Mouse (Mus musculus): ENCODE measurements around the gene Prn. TPM values are rescaled to one million over a fixed set of nuclear protein-coding genes. Genes with fewer than 3 reads are reported as not detected.

The Prn gene
- total RNA-seq, 4 experiments from 2014 or later, result 0.11 TPM; not detected in 3

- DNase-seq (ENCODE audit: low spot score in 2 of 2), result no peak
Measured at GRCm38 (mm10) chr2:131906266-131906665, 3.5 kb upstream of the Prn start.

GRCm38 (mm10) chr2:131906846-131907245 lies 2.9 kb upstream of the Prn start:
- no peak for DNase-seq (ENCODE audit: low spot score in 2 of 2)

GRCm38 (mm10) chr2:131907311-131907710 lies 2.4 kb upstream of the Prn start:
- no peak for DNase-seq (ENCODE audit: low spot score in 2 of 2)

GRCm38 (mm10) chr2:131908351-131908861 lies 1.4 kb upstream of the Prn start:
- no peak for DNase-seq (ENCODE audit: low spot score in 2 of 2)

- no peak for DNase-seq (ENCODE audit: low spot score in 2 of 2)
Measured at GRCm38 (mm10) chr2:131908906-131909305, 851 bp upstream of the Prn start.

GRCm38 (mm10) chr2:131910847-131911246 lies 1.1 kb downstream of the Prn start:
- DNase-seq (ENCODE audit: low spot score in 2 of 2), result no peak

GRCm38 (mm10) chr2:131911341-131911740 lies 1.6 kb downstream of the Prn start:
- DNase-seq (ENCODE audit: low spot score in 2 of 2), result no peak

GRCm38 (mm10) chr2:131912526-131913258 lies 2.9 kb downstream of the Prn start:
- no peak for DNase-seq (ENCODE audit: low spot score in 2 of 2)

GRCm38 (mm10) chr2:131932275-131932902 lies 22.6 kb downstream of the Prn start:
- no peak for DNase-seq (ENCODE audit: low spot score in 2 of 2)

- DNase-seq (ENCODE audit: low spot score in 2 of 2), result no peak
Measured at GRCm38 (mm10) chr2:131933013-131933412, 23.3 kb downstream of the Prn start.

- DNase-seq (ENCODE audit: low spot score in 2 of 2), result no peak
Measured at GRCm38 (mm10) chr2:131933598-131933997, 23.8 kb downstream of the Prn start.

GRCm38 (mm10) chr2:131934243-131934642 lies 24.5 kb downstream of the Prn start:
- no peak for DNase-seq (ENCODE audit: low spot score in 2 of 2)

GRCm38 (mm10) chr2:131935390-131936105 lies 25.8 kb downstream of the Prn start:
- no peak for DNase-seq (ENCODE audit: low spot score in 2 of 2)

- DNase-seq (ENCODE audit: low spot score in 2 of 2), result no peak
Measured at GRCm38 (mm10) chr2:131936410-131936809, 26.7 kb downstream of the Prn start.

- DNase-seq (ENCODE audit: low spot score in 2 of 2), result peak; percentile 48 to 71
Measured at GRCm38 (mm10) chr2:131939404-131940111, 29.8 kb downstream of the Prn start.

GRCm38 (mm10) chr2:131940506-131940905 lies 30.7 kb downstream of the Prn start:
- DNase-seq (ENCODE audit: low spot score in 2 of 2), result no peak

- DNase-seq (ENCODE audit: low spot score in 2 of 2), result no peak
Measured at GRCm38 (mm10) chr2:131941501-131941900, 31.7 kb downstream of the Prn start.

GRCm38 (mm10) chr2:131944370-131944769 lies 34.6 kb downstream of the Prn start:
- DNase-seq (ENCODE audit: low spot score in 2 of 2), result no peak

GRCm38 (mm10) chr2:131945225-131945624 lies 35.5 kb downstream of the Prn start:
- peak in 1 of 2 experiments; percentile 2 for DNase-seq (ENCODE audit: low spot score in 2 of 2)

GRCm38 (mm10) chr2:131945765-131946164 lies 36.0 kb downstream of the Prn start:
- DNase-seq (ENCODE audit: low spot score in 2 of 2), result peak in 1 of 2 experiments; percentile 8

GRCm38 (mm10) chr2:131946351-131946750 lies 36.6 kb downstream of the Prn start:
- DNase-seq (ENCODE audit: low spot score in 2 of 2), result peak in 1 of 2 experiments; percentile 3
